Mouse (Mus musculus): Measurements from ENCODE around the gene Hjurp. TPM values are rescaled to one million over a fixed set of nuclear protein-coding genes. Genes with fewer than 3 reads are reported as not detected.

The Hjurp gene
- polyA plus RNA-seq, 2 experiments = 38.0 to 61.0 TPM

DNA sequence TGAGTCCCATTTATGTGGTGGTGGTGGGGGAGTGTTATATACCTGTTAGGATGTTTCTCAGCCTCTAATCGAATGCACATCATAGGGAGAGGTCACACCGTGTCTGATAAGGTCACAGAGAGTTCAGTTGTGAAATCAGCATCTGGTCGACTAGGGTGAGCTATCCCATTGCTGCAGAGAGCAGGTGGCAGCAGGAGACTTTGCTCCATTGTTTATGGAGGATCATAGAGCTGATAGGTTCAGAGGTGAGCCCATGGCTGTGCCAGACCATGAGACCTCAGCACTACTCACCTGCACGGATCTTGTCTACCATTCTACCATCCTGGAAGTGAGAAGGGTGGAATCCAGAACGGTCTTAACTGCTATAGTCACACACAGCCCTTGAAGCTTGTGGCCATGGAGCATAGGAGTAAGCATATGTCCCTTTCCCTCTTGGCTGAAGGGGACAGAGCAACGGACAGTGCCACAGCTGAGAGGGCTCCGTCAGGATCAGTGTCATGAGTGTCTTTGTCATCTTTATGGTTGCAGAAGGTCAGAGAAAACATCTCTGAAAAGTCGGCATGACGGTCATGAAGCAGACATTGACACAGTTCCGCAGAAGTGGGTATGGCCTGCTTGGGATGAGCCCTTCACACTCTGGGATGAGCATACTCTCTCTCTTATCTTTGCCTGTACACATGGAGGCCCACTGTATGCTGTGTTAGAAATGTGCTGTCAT, 7.0 kb upstream of the Hjurp start:
- Histone ChIP-seq H3K4me3 (ENCODE audit: insufficient read depth in 1 of 2, low read depth in 2 of 2, low read length in 2 of 2) (no peak overlapping the region), H3K36me3 (replicated peaks; ENCODE audit: control insufficient read depth, insufficient read depth, low read depth) (no peaks in the 10 kb centered on the region), H3K4me2 (ENCODE audit: low read depth) (no peak overlapping the region), H3K9ac (replicated peaks) (no peak overlapping the region), H3K27me3 (ENCODE audit: control insufficient read depth, insufficient read depth, low read length) (no peaks in the 10 kb centered on the region), H3K4me1 (replicated peaks; ENCODE audit: control insufficient read depth in 2 of 2, insufficient read depth in 2 of 2, low read length in 1 of 2) (peaks cover 0 to 1% of the 10 kb centered on the region in 2 experiments; a peak in 1 of 4 replicates), H3K27ac (no peak overlapping the region), H3K9me3 (ENCODE audit: control insufficient read depth, low read length) (no peaks in the 10 kb centered on the region)
- 47% methylated on average over 10 of the region's 10 CpGs for WGBS (ENCODE audit: insufficient replicate concordance)
- TF ChIP-seq EP300 (IDR thresholded peaks at IDR 0.05; ENCODE audit: low read depth) (no peak), CTCF (IDR thresholded peaks at IDR 0.05; ENCODE audit: low read depth) (no peak)
- DNase-seq (ENCODE audit: low read depth in 3 of 3, low spot score in 3 of 3) = no peak
- peak; percentile 23 for ATAC-seq (ENCODE audit: insufficient read depth)

DNA sequence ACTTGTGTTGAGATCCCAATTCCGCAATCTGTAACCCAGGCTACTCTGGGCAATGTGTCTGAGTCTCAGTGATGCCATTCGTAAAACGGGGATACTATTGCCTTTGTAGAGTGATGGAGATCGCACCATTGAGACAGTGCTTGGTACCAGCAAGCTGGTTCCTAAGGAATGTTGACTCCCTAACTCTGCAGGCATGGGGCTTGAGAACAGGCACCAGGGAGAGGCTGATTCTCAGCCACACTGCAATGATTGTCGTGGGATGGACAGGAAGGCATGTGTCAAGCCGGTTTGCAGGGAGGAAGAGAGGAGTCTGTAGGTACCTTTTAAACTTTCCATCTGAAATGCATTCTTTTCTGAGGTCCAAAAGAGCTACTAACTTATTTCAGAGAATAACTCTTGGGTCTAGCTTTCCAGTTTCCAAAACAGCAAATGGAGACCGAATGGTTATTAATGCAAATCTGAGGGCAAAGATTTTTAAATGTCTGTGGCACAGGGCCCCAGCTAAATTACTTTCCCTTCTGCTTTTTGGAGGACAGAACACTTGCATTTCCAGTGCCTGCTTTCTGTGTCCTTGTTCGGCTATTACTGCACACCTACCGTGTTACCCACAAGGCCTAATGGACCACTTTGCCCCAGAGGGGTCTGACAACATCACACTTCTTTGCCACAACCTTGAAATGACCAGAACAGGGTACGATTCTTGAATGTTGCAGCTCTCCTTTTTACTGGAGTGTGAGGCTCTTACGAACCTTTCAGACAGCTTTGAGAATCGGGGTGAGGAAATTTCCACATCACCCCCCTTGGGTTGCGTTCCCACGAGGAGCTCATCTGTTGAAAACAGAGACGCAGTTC, 6.2 kb upstream of the Hjurp start:
- peaks cover 0 to 3% of the 10 kb centered on the region in 2 experiments; a peak in 1 of 4 replicates for H3K4me1 ChIP-seq (replicated peaks; ENCODE audit: control insufficient read depth in 2 of 2, insufficient read depth in 2 of 2, low read length in 1 of 2)
- DNase-seq (ENCODE audit: low read depth in 3 of 3, low spot score in 3 of 3) (no peak), ATAC-seq (ENCODE audit: insufficient read depth) (no peak)
- H3K27ac ChIP-seq = no peak overlapping the region
- no peaks in the 10 kb centered on the region for H3K27me3 ChIP-seq (ENCODE audit: control insufficient read depth, insufficient read depth, low read length)
- H3K36me3 ChIP-seq (replicated peaks; ENCODE audit: control insufficient read depth, insufficient read depth, low read depth) = no peaks in the 10 kb centered on the region
- no peak overlapping the region for H3K4me3 ChIP-seq (ENCODE audit: insufficient read depth in 1 of 2, low read depth in 2 of 2, low read length in 2 of 2)
- no peak overlapping the region for H3K4me2 ChIP-seq (ENCODE audit: low read depth)
- no peaks in the 10 kb centered on the region for H3K9me3 ChIP-seq (ENCODE audit: control insufficient read depth, low read length)
- WGBS (ENCODE audit: insufficient replicate concordance) = 56% methylated on average over 15 of the region's 15 CpGs
- H3K9ac ChIP-seq (replicated peaks) = no peak overlapping the region
- TF ChIP-seq EP300 (IDR thresholded peaks at IDR 0.05; ENCODE audit: low read depth) (no peak), CTCF (IDR thresholded peaks at IDR 0.05; ENCODE audit: low read depth) (no peak)

DNA sequence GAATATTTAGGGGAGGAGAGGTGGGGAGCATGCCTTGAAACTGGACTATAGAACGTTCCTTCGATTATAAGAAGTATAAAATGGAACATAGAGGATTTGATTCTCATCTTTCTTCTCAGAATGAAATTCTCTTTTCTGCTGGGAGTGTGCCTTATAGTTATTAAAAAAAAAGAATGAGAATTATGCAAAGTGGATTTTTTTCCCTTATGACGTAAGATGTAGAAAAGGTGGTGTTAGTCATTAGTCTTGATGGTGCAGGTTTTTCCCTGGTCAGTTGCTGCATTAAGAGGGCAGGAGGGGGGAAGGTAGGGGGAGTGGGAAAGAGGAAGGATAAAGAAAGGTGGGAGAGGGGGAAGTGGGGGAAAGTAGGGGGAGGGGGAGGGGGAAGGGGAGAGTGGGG, 4.9 kb upstream of the Hjurp start:
- H3K27me3 ChIP-seq (ENCODE audit: control insufficient read depth, insufficient read depth, low read length) = no peaks in the 10 kb centered on the region
- ATAC-seq (ENCODE audit: insufficient read depth) = no peak
- no peak overlapping the region for H3K9ac ChIP-seq (replicated peaks)
- H3K4me2 ChIP-seq (ENCODE audit: low read depth) = no peak overlapping the region
- H3K4me1 ChIP-seq (replicated peaks; ENCODE audit: control insufficient read depth in 2 of 2, insufficient read depth in 2 of 2, low read length in 1 of 2) = peaks cover 3 to 5% of the 10 kb centered on the region in 2 experiments; a peak in 2 of 4 replicates
- H3K4me3 ChIP-seq (ENCODE audit: insufficient read depth in 1 of 2, low read depth in 2 of 2, low read length in 2 of 2) = no peak overlapping the region
- H3K27ac ChIP-seq = no peak overlapping the region
- WGBS (ENCODE audit: insufficient replicate concordance) = 47% methylated on average over 3 of the region's 3 CpGs
- no peaks in the 10 kb centered on the region for H3K9me3 ChIP-seq (ENCODE audit: control insufficient read depth, low read length)
- DNase-seq (ENCODE audit: low read depth in 3 of 3, low spot score in 3 of 3) = no peak
- H3K36me3 ChIP-seq (replicated peaks; ENCODE audit: control insufficient read depth, insufficient read depth, low read depth) = no peaks in the 10 kb centered on the region
- no peak for TF ChIP-seq EP300 (IDR thresholded peaks at IDR 0.05; ENCODE audit: low read depth)
- TF ChIP-seq CTCF (IDR thresholded peaks at IDR 0.05; ENCODE audit: low read depth) = no peak

DNA sequence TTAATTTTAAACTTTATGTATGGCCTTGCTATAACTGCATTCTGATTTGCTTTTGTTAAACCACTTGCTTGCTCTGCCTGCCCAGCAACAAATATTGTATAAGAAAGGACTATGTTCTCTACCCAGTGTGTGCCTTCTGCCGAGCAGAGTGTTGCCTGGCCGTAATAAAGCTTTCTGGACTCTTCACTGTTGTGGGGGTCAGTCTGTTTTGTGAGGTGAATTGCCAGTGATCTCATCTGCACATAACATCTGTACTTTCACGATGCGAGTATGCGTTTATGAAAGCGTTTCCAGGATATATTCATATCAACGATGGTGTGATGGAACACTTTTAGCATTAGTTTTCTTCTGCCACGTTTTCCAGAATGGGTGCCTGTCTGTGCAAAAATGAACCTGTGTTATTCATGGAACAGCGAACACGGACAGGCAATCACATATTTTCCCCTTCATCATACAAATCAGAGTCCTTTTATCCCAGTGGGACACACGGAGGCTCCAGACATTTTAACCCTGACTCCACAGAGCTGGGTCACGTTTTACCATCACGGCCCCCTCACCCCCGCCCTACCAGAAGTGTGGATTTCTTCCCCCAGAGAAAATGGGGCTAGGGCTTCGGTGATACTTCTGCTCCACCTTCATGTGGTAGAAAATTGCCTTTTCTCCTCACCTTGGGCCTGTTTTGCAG, 2.7 kb upstream of the Hjurp start:
- 58% methylated on average over 15 of the region's 15 CpGs for WGBS (ENCODE audit: insufficient replicate concordance)
- Histone ChIP-seq H3K9ac (replicated peaks) (no peak overlapping the region), H3K27me3 (ENCODE audit: control insufficient read depth, insufficient read depth, low read length) (no peaks in the 10 kb centered on the region), H3K4me2 (ENCODE audit: low read depth) (no peak overlapping the region), H3K36me3 (replicated peaks; ENCODE audit: control insufficient read depth, insufficient read depth, low read depth) (peaks cover 8% of the 10 kb centered on the region), H3K4me3 (ENCODE audit: insufficient read depth in 1 of 2, low read depth in 2 of 2, low read length in 2 of 2) (no peak overlapping the region), H3K4me1 (replicated peaks; ENCODE audit: control insufficient read depth in 2 of 2, insufficient read depth in 2 of 2, low read length in 1 of 2) (peaks cover 14 to 21% of the 10 kb centered on the region in 2 experiments), H3K27ac (no peak overlapping the region), H3K9me3 (ENCODE audit: control insufficient read depth, low read length) (no peaks in the 10 kb centered on the region)
- no peak for ATAC-seq (ENCODE audit: insufficient read depth)
- TF ChIP-seq CTCF (IDR thresholded peaks at IDR 0.05; ENCODE audit: low read depth) (no peak), EP300 (IDR thresholded peaks at IDR 0.05; ENCODE audit: low read depth) (no peak)
- no peak for DNase-seq (ENCODE audit: low read depth in 3 of 3, low spot score in 3 of 3)
